Mouse (Mus musculus) T-helper 1 cell (primary cell): ENCODE measurements at regions not wholly inside any gene's neighbourhood (a gene's known extent, or its start where the extent isn't known, plus 50 kb on each side); places are given as distances from the start of the nearest gene placed in this dataset.

Experiments
- in situ Hi-C: fragments of 300-600 bp; cut with MboI, MseI; formaldehyde crosslinking; loops from one replicate; pipeline ENCODE4 v1.15.1; 2025; ENCODE audit warnings: high pct_unique_total_duplicates

DNA sequence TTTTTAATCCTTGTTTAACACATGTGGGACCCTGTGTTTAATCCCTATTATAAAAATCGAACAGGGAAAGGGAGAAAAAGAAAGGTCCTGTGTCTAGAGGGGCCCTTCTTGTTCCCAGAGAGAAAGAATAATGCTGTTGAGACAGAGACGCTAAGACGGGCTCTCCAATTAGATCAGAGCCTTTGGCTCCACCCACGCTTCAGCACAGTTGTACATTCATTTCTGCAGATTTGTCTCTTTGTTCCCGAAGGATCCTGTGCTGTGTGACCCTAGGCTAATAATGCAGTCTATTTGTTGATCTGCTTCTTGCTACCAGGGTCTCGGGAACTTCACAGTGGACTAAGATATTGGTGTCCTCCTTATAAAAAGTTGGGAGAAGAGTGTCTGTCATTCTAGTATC is 92.0 kb downstream of the Cdc5l start:
- in situ Hi-C loops: no loop called here

DNA sequence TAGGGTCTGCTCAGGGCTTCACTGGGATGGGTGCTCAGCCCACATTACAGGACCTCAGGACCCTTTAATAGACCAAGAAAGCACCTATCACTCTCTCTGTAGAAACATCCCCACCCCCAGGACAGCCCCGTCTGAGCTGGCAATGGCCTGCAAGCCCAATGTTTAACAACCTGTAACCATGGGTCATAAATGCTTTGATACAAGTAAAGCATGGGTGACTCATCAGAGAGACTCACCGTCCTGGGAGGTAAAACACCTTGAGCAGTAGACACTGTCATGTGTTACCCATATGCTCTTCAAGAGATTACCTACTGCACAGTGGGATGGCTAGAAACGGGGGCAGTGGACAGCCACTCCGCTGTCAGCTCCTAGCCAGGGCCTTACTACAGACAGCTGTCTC is 92.7 kb downstream of the Cdc5l start:
- in situ Hi-C loops: no loop called here

DNA sequence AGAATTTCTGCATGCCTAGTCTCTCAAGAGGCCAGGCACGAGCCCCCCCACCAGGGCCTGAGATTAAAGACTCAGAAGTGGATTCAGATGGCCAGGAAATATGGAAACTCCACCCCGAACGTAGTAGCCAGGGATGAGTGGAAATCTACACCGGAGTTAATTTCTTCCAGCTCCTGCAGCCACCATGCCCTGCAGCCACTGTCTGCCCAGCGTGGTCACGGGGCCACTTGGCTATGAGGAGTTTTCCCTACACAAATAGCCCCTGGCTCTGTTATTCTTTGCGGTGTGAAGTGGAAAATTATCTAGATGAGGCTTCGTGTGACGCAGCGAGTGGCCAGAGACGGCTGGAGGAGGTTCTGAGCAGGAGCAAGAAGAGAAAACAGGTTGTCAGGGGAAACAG is 94.3 kb downstream of the Cdc5l start:
- in situ Hi-C loops: no loop called here

DNA sequence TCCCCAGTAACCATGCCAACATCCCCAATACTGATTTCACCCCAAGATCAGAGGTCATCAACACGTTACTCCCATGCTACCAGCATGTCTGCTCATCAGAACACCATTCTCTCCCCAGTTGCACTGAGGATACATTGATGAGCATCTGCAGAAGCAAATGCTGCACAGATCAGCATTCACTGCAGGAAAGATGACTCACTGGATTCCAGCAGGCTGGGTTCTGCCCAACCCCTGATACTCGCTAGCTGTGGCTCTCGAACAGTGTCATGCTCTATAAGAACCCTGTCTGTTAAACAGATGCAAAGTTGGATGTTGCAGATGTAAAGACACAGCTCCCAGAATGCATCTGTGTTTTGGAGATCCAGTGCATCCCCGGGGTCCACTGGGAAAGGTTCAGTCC is 95.5 kb downstream of the Cdc5l start:
- in situ Hi-C loops: no loop called here

DNA sequence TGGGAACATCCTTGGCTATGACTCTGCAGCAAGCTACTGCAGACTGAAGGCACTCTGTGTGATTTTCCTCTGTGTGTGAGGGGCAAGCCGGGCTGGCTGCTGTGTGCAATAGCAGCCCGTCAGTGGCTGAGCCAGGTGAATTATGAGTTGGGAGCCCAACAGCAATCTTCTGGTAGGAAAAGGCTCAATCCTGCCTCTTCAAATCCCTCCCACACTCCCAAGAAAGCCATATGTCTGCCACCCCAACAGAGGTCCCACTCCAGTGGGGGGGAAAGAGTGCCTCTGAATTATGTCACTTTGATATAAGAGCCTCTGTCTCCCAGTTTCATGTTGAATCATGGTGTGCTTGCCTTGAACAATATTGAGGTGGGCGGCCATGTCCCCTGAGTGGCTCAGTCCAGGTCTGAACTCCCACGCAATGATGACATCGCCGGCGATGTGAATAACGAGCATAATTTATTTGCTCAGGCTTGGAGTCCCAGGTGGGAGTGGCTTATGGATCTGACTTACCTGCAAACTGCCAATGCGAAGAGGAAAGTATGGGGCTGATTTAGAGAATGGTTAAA is 97.9 kb downstream of the Cdc5l start:
- in situ Hi-C loops: no loop called here

DNA sequence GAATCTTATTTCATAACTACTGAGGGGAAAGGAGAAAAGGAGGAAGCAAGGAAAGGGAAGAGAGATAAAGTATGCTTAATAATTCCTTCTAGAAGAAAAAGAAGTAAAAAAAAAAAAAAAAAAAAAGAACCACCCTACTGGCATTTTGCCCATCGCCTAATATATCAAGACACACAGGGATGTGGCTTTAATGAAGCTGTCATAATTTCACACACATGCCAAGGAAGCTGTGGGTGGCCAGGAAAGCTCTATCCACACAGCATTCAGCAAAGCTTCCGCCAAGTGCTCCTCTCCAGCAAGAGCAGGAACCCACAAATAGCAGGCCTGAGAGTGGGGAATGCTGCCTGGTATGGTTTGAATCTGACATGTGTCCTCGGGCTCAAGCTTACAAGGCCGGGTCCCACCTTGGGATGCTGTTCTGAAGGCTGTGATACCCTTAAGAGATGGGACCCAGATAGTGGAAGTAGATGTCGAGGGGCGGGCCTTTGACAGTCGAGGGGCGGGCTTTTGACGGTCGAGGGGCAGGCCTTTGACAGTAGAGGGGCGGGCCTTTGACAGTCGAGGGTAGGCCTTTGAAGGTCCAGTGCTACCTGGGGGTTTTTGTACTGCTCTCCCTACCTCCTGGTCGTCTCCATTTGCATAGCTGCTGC is 98.7 kb downstream of the Cdc5l start:
- in situ Hi-C loops: no loop called here

DNA sequence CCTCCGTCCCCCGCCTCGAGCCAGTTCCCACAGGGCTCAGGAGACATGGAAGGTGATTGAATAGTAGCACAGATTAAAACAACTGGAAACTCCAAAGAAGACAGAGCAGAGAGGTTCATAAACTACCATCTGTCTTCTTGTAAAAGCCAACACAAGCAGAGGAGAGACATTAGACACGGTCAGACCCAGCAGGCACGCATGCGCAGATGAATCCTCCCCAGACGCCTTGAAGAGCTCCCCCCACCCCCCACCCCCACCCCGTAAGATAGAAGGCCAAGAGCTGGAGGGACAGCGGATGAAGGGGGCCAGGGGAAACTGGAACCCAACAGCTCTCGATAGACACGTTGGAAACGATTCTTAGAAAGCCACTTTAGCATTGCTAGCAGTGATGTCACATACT is 101.2 kb downstream of the Cdc5l start:
- in situ Hi-C loops: no loop called here

DNA sequence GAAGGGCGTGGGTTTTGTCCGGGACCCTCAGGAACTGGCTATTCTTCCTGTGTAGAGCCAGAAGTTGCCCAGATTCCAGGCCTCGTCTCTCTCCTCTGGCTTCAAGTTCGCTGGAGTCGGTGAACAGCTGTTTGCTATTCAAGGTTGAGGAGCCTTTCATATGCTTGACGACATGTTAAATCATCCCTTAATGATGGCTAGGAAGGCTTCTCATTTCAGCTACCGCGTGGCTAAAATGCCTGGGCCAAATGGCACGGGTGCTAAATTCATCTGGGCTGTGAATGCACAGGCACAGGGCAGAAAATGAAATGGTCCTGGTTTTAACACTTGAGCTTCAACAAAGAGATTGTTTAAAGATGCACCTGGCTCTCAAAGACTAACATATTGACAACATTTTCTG is 104.3 kb downstream of the Cdc5l start:
- in situ Hi-C loops: no loop called here

DNA sequence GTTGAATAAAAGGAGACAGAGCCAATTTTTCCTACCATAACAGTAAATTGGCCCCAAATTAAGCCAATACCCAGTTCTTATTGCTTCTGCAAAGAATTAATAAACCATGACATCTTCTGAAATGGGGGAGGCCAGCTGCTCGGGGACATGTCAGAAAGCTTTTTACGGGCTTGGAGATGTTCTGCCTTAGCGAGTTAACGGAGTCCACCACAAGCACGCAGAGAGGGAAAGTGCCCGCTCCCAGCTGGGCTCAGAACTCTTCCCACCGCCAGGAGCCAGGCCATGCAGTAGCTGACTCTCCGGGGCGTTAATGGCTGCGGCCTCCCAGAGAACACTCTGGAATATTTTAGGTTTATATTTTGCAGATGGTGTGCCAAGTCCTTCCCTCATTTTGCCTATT is 106.8 kb downstream of the Cdc5l start:
- in situ Hi-C loops: no loop called here

DNA sequence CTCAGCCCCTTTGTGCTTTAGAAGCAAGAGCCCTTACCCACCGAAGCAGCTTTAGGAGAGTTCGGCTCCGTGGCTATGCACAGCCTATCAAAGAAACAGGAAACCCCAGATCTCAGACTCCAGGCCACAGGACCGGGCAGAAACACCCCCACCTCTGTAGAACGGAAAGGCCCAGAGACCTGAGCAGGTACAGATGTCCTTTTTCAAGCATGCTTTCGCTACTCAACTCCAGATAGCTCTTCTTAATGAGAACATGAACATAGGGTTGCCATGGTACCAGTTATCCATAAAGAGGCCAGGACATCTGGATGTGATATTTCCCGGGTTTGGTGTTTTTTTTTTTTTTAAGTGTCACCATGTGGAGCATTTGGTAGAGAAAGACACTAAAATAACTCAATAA is 107.4 kb downstream of the Cdc5l start:
- in situ Hi-C loops: no loop called here

DNA sequence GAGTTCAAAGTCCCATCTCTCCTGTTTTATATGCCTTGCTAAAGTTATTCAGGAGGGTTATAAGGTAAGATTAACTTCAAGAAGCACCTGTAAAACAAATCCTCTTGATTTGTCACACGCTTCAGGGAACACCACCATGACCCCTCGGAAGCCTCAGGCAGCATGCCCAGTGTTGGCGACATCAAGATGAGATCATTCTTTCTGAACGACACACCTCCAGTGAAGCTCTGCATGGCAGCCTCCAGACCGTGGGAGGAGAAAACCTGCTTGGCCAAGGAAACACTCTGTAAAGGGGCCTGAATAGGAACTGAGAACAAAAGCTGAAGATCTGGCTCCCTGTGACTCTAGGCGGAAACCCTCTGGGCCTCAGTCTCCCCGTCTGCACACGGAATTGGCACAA is 110.7 kb downstream of the Cdc5l start:
- in situ Hi-C loops: loop anchor here (25.0 kb wide), 1 partner anchor 1636 kb away; no protein-coding TSS in a partner anchor

DNA sequence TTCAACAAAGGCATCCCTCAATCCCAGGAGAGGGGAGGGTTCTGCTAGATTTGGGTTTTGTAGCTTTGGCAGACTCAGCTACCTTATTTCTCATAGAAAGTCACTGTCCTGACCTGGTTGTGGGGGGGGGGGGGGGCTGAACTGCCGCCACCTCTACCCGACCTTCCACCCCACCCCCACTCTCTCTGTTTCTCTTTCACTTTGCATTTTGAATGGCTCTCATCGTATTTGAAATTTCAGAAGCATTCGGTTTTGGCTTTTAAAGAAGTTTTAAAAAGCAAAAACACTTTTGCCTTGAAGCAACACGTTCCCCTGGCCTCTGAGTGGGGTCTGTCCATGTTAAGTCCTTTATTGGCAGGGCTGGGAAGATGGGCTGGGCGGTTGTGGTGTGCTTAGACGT is 113.5 kb downstream of the Cdc5l start:
- in situ Hi-C loops: loop anchor here (25.0 kb wide), 1 partner anchor 1633 kb away; no protein-coding TSS in a partner anchor

DNA sequence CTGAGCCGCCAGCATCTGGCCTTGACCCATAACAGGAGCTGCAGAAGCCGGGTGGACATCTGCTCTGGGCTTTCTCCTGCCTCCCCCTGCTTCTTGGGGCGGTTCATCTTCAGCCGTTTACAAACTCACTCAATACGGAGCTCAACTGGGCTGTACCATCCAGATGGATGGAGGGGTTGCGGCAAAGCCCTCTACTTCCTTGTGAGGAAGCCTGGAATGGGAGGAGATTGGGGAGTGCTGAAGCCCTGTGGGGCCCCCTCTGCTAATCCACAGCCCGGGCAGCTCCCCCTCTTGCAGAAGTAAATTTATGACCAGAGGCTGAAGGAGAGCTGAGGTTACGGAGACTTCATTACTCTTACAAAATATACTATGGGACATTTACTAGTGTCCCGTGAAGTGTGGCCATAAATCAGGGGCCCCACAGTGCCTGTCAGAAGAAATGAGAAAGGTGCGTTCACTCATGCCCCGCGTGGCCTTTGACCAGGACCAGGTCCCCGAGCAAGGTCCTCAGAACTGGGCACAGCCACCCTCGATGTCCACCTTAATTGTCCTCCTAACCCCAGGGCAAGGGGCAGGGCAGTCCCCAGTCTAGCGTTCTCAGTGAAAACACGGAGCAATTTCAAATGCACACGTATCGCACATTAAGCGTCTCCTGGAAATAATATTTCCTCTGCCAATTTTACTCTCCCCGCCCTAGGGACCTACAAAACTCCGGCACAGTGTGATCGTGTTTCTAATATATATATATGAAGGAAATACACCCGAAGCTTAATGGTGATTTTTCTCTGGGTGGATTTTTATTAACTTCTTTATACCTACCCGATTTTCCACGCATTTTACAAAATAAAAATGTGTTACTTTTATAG is 115.1 kb downstream of the Cdc5l start:
- in situ Hi-C loops: loop anchor here (25.0 kb wide), 1 partner anchor 1631 kb away; no protein-coding TSS in a partner anchor

DNA sequence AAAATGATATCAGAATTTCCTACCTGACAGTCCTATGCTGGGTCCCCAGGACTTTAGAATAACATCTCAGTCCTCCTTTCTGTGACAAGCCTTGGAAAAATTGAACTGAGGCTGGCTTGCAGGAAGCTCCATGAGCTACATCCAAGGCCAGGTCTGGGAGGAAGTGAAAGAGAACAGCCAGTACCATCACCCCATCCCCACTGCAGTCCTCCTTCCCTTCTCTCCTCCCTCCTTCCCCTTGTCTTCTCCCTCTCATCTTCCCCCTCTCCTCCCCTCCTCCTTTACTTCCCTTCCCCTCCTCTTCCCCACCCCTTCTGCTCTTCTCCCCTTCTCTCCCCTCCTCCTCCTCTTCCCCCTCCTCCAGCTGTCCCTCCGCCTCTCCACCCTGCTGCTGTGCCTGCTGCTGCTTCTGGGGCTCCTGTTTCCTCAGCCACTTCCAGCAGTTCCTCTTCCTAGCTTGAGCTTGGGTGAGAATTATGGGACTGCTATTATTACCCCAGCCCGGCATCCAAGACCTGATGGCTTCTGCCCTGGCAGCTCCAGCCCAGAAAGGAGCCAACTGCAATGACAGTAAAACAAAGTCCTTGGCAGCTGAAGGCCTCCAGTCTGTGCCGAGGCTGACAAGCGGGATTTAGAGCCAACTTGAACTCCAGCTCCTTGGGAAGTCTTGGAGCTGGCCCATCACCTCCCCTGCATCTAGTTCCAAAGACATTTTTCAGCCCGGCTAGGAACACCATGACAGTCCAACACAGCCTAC is 120.8 kb downstream of the Cdc5l start:
- in situ Hi-C loops: loop anchor here (25.0 kb wide), 1 partner anchor 1625 kb away; no protein-coding TSS in a partner anchor

DNA sequence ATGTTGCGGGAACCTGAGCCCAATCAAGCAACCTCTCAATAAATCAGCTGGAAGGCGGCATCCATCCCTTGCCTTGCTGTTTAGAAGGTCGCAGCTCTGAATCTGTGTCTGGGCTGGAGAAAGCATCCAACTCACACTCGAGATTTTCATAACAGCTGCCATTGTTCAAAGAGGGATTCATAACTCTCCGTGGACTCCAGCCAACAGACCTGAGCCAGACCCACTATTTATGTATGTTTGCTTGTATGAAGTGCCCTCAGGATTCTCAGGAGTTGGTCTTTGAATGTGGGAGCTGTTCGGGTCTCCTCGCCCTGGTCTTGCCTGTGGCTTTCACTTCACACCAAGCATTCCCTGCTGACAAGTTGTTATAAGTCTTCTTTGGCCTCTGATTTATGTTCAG is 127.0 kb downstream of the Cdc5l start:
- in situ Hi-C loops: loop anchor here (25.0 kb wide), 1 partner anchor 1619 kb away; no protein-coding TSS in a partner anchor

DNA sequence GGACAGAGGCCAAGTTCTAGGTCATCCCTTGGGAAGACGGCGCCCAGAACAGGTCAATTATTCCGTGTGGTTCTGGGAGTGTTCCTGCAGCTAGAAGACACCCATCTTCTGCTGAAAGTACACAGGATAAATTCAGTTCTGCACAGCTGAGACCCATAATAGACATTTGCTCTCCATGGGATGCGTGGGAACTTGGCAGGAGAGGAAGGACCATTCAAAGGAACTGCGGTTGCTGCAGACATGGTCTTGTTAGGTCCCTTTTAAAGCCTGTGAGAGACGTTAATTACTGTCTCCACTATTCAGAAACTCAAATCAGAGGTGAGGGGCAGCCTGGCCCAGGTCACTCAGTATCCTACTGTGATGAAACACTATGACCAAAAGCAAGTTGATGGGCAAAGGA is 130.4 kb downstream of the Cdc5l start:
- in situ Hi-C loops: loop anchor here (25.0 kb wide), 1 partner anchor 1616 kb away; no protein-coding TSS in a partner anchor

DNA sequence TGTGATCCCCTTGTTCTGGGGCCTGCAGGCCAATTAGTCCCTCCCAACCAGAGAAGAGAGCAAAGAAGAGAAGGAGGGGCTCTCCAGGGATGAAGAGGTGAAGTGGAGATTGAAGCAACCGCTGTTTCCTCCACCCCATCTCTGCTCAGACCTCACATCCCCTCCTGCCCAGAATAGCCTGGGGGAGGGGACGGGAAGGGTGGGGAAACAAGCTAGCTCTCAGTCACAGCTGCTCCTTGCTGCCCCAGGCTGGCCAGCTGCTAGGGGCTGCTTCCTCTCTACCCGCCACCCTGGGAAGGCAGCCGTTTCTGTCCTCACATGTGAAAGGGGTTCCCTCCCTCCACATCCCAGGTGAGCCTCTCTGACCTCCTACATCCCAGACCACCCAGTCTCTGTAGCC is 135.2 kb downstream of the Cdc5l start:
- in situ Hi-C loops: loop anchor here (5.0 kb wide), 1 partner anchor 74 kb away; no protein-coding TSS in a partner anchor

DNA sequence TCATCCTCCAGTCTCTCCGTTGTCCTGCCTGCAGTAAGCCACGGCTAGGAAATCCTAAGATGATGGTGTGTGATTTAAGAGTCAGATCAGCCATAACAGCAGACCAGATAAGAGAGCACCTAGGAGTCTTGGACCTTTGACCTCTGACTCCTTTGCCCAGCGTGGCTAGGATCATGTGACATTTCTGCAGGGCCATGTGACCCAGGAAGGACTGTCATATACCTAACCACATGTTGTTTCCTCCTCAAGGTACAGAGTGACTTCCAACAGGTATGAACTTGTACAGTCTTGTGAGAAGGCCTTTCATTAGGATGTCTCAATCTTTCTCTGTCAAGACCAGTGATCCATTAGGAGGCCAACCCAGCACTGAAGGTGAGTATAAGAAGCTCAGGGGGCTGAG is 135.7 kb downstream of the Cdc5l start:
- in situ Hi-C loops: loop anchor here (5.0 kb wide), 1 partner anchor 74 kb away; no protein-coding TSS in a partner anchor

DNA sequence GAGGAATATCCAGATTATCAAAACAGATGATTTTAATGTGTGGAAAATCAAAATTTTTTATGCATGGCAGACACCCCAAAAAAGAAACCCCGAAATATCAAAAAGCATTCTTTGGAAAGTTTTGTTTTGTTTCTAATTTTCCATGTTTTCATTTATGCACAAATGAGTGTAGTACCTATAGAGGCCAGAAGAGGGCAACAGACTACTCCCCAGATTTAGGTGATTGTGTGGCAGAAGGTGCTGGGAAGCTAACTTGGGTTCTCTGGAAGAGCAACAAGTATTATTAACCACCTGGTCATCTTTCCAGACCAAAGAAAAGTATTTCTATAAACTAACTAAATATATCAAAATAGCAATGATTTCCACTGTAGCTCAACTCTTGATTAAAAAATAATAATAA is 137.2 kb downstream of the Cdc5l start:
- in situ Hi-C loops: loop anchor here (5.0 kb wide), 1 partner anchor 76 kb away; no protein-coding TSS in a partner anchor

DNA sequence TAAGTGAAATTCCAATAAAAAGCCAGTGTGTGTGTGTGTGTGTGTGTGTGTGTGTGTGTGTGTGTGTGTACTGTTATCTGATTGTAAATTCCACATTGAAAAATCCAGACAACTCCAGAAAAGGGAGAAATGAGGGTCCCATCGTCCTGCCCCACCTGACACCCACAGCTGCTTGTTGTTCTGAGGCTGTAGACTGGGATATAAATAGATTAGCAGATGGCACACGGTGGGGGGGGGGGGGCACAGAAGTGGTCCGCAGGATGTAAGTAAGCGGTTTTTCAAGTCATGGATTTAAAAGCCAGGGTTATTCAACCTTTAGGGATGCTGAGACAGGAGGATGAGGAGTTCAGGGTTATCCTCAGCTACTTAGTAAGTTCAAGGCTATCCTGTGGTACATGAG is 138.7 kb downstream of the Cdc5l start:
- in situ Hi-C loops: loop anchor here (5.0 kb wide), 1 partner anchor 77 kb away; no protein-coding TSS in a partner anchor

DNA sequence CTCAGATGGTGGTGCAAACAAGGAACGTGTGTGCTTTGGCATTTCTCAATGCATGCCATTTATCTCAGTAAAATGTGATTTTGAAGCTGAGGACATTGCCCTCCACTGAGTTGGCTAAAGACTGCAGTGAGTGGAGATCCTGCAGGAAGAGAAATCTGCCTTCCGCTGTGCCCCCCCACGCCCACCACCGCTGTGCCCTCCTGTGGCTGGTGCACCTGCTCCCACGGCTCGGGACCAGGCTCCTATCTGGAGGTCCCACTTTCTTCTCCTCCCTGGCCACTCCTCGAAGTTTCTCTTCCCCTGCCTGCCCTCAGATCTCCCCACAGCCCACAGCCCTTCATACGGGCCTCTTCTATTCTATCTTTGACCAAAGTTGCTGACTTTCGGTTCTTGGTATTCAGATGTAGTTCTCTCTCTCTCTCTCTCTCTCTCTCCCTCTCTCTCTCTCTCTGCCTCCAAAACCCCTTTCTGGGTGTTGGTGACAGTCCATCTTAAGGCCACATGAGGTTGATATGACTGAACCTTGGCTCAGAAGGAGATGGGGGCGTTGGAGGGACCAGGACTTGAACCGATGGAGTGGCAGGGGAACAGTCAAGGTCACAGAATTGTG is 139.2 kb downstream of the Cdc5l start:
- in situ Hi-C loops: no loop called here
